ENCODE assay signal across 15 mouse cellular contexts in the genomic region with DNA sequence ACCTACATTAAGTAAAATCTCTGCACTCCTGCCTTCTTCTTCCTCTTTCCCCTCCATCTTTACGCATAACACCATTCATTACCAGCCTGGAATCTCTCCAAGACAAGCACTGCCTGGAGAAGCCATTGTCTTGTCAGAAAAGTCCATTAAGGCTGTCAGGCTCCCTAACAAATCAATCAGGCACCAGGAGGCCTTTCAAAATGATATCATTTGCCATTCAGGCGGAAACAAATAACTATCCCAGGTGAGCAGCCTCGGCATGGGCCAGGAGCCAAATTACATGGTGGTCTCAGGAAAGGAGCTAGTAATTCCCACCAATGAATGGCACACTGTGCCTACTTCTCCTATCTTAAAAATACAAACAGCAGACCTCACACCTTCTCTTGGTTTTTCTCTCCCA.
"Had no signal": no experiment of that assay in that cellular context is flagged by ENCODE, and none has a peak within 500 bp of the region (broad histone marks: within the 10 kb centered on the region; RNA-seq: fewer than 3 reads in every experiment).

No protein-coding gene starts in this region.

- H3K9ac ChIP-seq: limb, embryonic 13.5 days; liver, embryonic 14.5 days; neural tube, embryonic 13.5 days had no signal

- H3K36me3 ChIP-seq: limb, embryonic 13.5 days; neural tube, embryonic 13.5 days had no signal

- H3K9me3 ChIP-seq: limb, embryonic 13.5 days; neural tube, embryonic 13.5 days had no signal

- H3K27me3 ChIP-seq: neural tube, embryonic 13.5 days had no signal

- H3K4me3 ChIP-seq: limb, embryonic 13.5 days; myocyte; neural tube, embryonic 13.5 days had no signal

- H3K4me2 ChIP-seq: limb, embryonic 13.5 days; neural tube, embryonic 13.5 days had no signal

- DNase-seq: kidney, adult 9 months; kidney, postnatal 36 days; layer of hippocampus, adult 9-11 months; layer of hippocampus, postnatal 36 days; lung, adult 18-20 months; retina, postnatal 1 day; right cerebral cortex, postnatal 4 days; spleen, adult 18-20 months; thymus, adult 18-20 months; thymus, postnatal 14 days had no signal

- H3K27ac ChIP-seq: kidney, postnatal 0 days; limb, embryonic 13.5 days; liver, embryonic 14.5 days; neural tube, embryonic 13.5 days had no signal
